ENCODE assay signal across 19 mouse cellular contexts in genomic region chr16:73537541-73537940, GRCm38 (mm10).
A peak's percentile ranks its signal among the peaks of the same experiment; 100 is the strongest.
DNase-seq lines count a peak whose midpoint lies in the region; ATAC-seq and TF ChIP-seq lines count a peak whose summit lies in the region.
"Had no signal": no experiment of that assay in that cellular context is flagged by ENCODE, and none has a peak within 500 bp of the region (broad histone marks: within the 10 kb centered on the region; RNA-seq: fewer than 3 reads in every experiment).

No protein-coding gene starts in this region.

- TF ChIP-seq POLR2A in limb, embryonic 14.5 days (IDR thresholded peaks at IDR 0.05; ENCODE audit: borderline replicate concordance, extremely low read depth, insufficient read depth, insufficient read length) = no peak

- H3K4me3 ChIP-seq in limb, embryonic 14.5 days (replicated peaks; ENCODE audit: low read length) = no peak overlapping the region
- H3K4me3 ChIP-seq in limb, embryonic 10.5 days = no peak overlapping the region
- H3K4me3 ChIP-seq in embryonic facial prominence, embryonic 14.5 days (ENCODE audit: low read depth, low read length) = no peak overlapping the region
- no peak overlapping the region for H3K4me3 ChIP-seq in forebrain, embryonic 16.5 days (replicated peaks; ENCODE audit: low read length)
- H3K4me3 ChIP-seq: forebrain, embryonic 13.5 days; forebrain, embryonic 15.5 days had no signal

- no peaks in the 10 kb centered on the region for H3K9me3 ChIP-seq in limb, embryonic 14.5 days (ENCODE audit: control insufficient read depth, low read length)
- no peaks in the 10 kb centered on the region for H3K9me3 ChIP-seq in limb, embryonic 10.5 days (replicated peaks)
- no peaks in the 10 kb centered on the region for H3K9me3 ChIP-seq in embryonic facial prominence, embryonic 14.5 days (ENCODE audit: control insufficient read depth, low read length)
- no peaks in the 10 kb centered on the region for H3K9me3 ChIP-seq in forebrain, embryonic 16.5 days (ENCODE audit: control insufficient read depth, low read length)
- H3K9me3 ChIP-seq: forebrain, embryonic 13.5 days; forebrain, embryonic 15.5 days had no signal

- H3K4me1 ChIP-seq in limb, embryonic 14.5 days (ENCODE audit: control insufficient read depth, insufficient read depth, low read length) = no peaks in the 10 kb centered on the region
- H3K4me1 ChIP-seq in limb, embryonic 10.5 days = no peaks in the 10 kb centered on the region
- H3K4me1 ChIP-seq in embryonic facial prominence, embryonic 14.5 days (ENCODE audit: control insufficient read depth, insufficient read depth, low read length) = 0 out of 2 replicates have a peak, but pooled peaks cover 8% of the 10 kb centered on the region
- no peaks in the 10 kb centered on the region for H3K4me1 ChIP-seq in forebrain, embryonic 16.5 days (replicated peaks; ENCODE audit: control insufficient read depth, insufficient read depth, low read length)
- H3K4me1 ChIP-seq: forebrain, embryonic 13.5 days; forebrain, embryonic 15.5 days had no signal

- H3K4me2 ChIP-seq in limb, embryonic 14.5 days (replicated peaks; ENCODE audit: low read depth, low read length, severe bottlenecking) = no peak overlapping the region
- no peak overlapping the region; the same call in 1 of the 2 replicates for H3K4me2 ChIP-seq in embryonic facial prominence, embryonic 14.5 days (ENCODE audit: low read depth, low read length)
- no peak overlapping the region for H3K4me2 ChIP-seq in forebrain, embryonic 16.5 days (ENCODE audit: low read length)
- H3K4me2 ChIP-seq: forebrain, embryonic 13.5 days; forebrain, embryonic 15.5 days had no signal

- DNase-seq in kidney, postnatal 10 days = peak; percentile 7
- DNase-seq in kidney, adult 18-20 months = no peak
- DNase-seq in limb, embryonic 14.5 days (ENCODE audit: low spot score) = peak; percentile 55
- DNase-seq in limb, embryonic 10.5 days (ENCODE audit: low spot score) = no peak
- DNase-seq in embryonic facial prominence, embryonic 14.5 days (ENCODE audit: low spot score) = peak; percentile 77
- DNase-seq in thymus, postnatal 25 days = no peak
- DNase-seq: adrenal gland, adult 2 months; adrenal gland, postnatal 10 days; adrenal gland, postnatal 25 days; cerebellum, adult 11 months; cerebellum, adult 18-20 months; cerebellum, adult 8-10 months; cerebellum, adult 9-11 months; cerebellum, postnatal 14 days; cerebellum, postnatal 36 days; embryo, embryonic 11 days had no signal

- no peak for ATAC-seq in limb, embryonic 14.5 days (ENCODE audit: low FRiP score, low read depth)
- ATAC-seq in embryonic facial prominence, embryonic 14.5 days (ENCODE audit: low read depth) = no peak
- no peak for ATAC-seq in forebrain, embryonic 16.5 days
- ATAC-seq: forebrain, embryonic 13.5 days; forebrain, embryonic 15.5 days had no signal

- no peak overlapping the region for H3K9ac ChIP-seq in limb, embryonic 14.5 days (ENCODE audit: low read depth, low read length, severe bottlenecking)
- H3K9ac ChIP-seq in embryonic facial prominence, embryonic 14.5 days (ENCODE audit: low read depth, low read length) = no peak overlapping the region
- no peak overlapping the region for H3K9ac ChIP-seq in forebrain, embryonic 16.5 days (replicated peaks; ENCODE audit: low read depth, low read length)
- H3K9ac ChIP-seq: forebrain, embryonic 13.5 days; forebrain, embryonic 15.5 days had no signal

- H3K36me3 ChIP-seq in limb, embryonic 14.5 days (ENCODE audit: control insufficient read depth, insufficient read depth, low read length) = no peaks in the 10 kb centered on the region
- H3K36me3 ChIP-seq in limb, embryonic 10.5 days = no peaks in the 10 kb centered on the region
- H3K36me3 ChIP-seq in embryonic facial prominence, embryonic 14.5 days (ENCODE audit: control insufficient read depth, insufficient read depth, low read length) = no peaks in the 10 kb centered on the region
- H3K36me3 ChIP-seq in forebrain, embryonic 16.5 days (ENCODE audit: control insufficient read depth, insufficient read depth) = no peaks in the 10 kb centered on the region
- H3K36me3 ChIP-seq: forebrain, embryonic 15.5 days had no signal

- 67% methylated on average over 7 of the region's 7 CpGs for WGBS in limb, embryonic 14.5 days
- 96% methylated on average over 7 of the region's 7 CpGs for WGBS in limb, embryonic 10.5 days
- WGBS in embryonic facial prominence, embryonic 14.5 days = 68% methylated on average over 7 of the region's 7 CpGs
- 96% methylated on average over 7 of the region's 7 CpGs for WGBS in forebrain, embryonic 16.5 days

- H3K27me3 ChIP-seq in limb, embryonic 14.5 days (ENCODE audit: control insufficient read depth, insufficient read depth, low read length) = no peaks in the 10 kb centered on the region
- H3K27me3 ChIP-seq in limb, embryonic 10.5 days (ENCODE audit: low read depth, poor library complexity, severe bottlenecking) = no peaks in the 10 kb centered on the region
- H3K27me3 ChIP-seq in embryonic facial prominence, embryonic 14.5 days (replicated peaks; ENCODE audit: control insufficient read depth, insufficient read depth, low read length) = no peaks in the 10 kb centered on the region
- no peaks in the 10 kb centered on the region for H3K27me3 ChIP-seq in forebrain, embryonic 16.5 days (replicated peaks; ENCODE audit: control insufficient read depth, insufficient read depth, low read length)
- H3K27me3 ChIP-seq: forebrain, embryonic 13.5 days; forebrain, embryonic 15.5 days had no signal

- H3K27ac ChIP-seq in limb, embryonic 14.5 days (replicated peaks; ENCODE audit: low read depth, low read length) = no peak overlapping the region
- H3K27ac ChIP-seq in limb, embryonic 10.5 days = no peak overlapping the region
- H3K27ac ChIP-seq in embryonic facial prominence, embryonic 14.5 days (replicated peaks; ENCODE audit: low read depth, low read length) = 0 out of 2 replicates have a peak overlapping the region, but pooled peaks have one; percentile 15
- H3K27ac ChIP-seq in forebrain, embryonic 16.5 days (ENCODE audit: low read length) = no peak overlapping the region
- H3K27ac ChIP-seq: forebrain, embryonic 13.5 days; forebrain, embryonic 15.5 days had no signal

Comparison
In these comparisons a context has a peak if more than half of its experiments do, and no peak if none do; other contexts are left out.
1. DNase-seq: peak in kidney, postnatal 10 days (single experiment), limb, embryonic 14.5 days (single experiment) and embryonic facial prominence, embryonic 14.5 days (single experiment); none in kidney, adult 18-20 months (single experiment), limb, embryonic 10.5 days (single experiment) and thymus, postnatal 25 days (single experiment).